22 mouse cellular contexts compared by ENCODE assay signal in genomic region chr9:77965287-77965686, GRCm38 (mm10). TPM values are rescaled to one million over a fixed set of nuclear protein-coding genes. Genes with fewer than 3 reads are reported as not detected.
A peak's percentile ranks its signal among the peaks of the same experiment; 100 is the strongest.
DNase-seq lines count a peak whose midpoint lies in the region; ATAC-seq and TF ChIP-seq lines count a peak whose summit lies in the region.
"Had no signal": no experiment of that assay in that cellular context is flagged by ENCODE, and none has a peak within 500 bp of the region (broad histone marks: within the 10 kb centered on the region; RNA-seq: fewer than 3 reads in every experiment).

No protein-coding gene starts in this region.

- H3K4me2 ChIP-seq in midbrain, embryonic 11.5 days, result no peak overlapping the region
- no peak overlapping the region for H3K4me2 ChIP-seq in midbrain, embryonic 13.5 days (replicated peaks)
- H3K4me2 ChIP-seq in stomach, postnatal 0 days (replicated peaks; ENCODE audit: low read depth), result no peak overlapping the region
- H3K4me2 ChIP-seq: heart, embryonic 15.5 days; limb, embryonic 12.5 days; liver, embryonic 12.5 days; midbrain, embryonic 12.5 days had no signal

- no peak overlapping the region for H3K9ac ChIP-seq in midbrain, embryonic 11.5 days (ENCODE audit: low read length)
- H3K9ac ChIP-seq in midbrain, embryonic 13.5 days (replicated peaks), result no peak overlapping the region
- H3K9ac ChIP-seq in stomach, postnatal 0 days (ENCODE audit: low read length), result peak overlapping the region; percentile 27; the same call in 1 of the 2 replicates
- H3K9ac ChIP-seq: heart, embryonic 15.5 days; limb, embryonic 12.5 days; liver, embryonic 12.5 days; midbrain, embryonic 12.5 days had no signal

- no peak for TF ChIP-seq CTCF in gastrocnemius, adult 2 months (IDR thresholded peaks at IDR 0.05)
- TF ChIP-seq CTCF in stomach, postnatal 0 days (IDR thresholded peaks at IDR 0.05; ENCODE audit: low read depth), result no peak

- 79% methylated on average over 5 of the region's 5 CpGs for WGBS in midbrain, embryonic 11.5 days
- 73% methylated on average over 5 of the region's 5 CpGs for WGBS in midbrain, embryonic 13.5 days
- WGBS in stomach, postnatal 0 days, result 60% methylated on average over 5 of the region's 5 CpGs

- no peaks in the 10 kb centered on the region for H3K27me3 ChIP-seq in midbrain, embryonic 11.5 days (ENCODE audit: control insufficient read depth, insufficient read depth, low read length)
- H3K27me3 ChIP-seq in midbrain, embryonic 13.5 days, result no peaks in the 10 kb centered on the region
- no peaks in the 10 kb centered on the region for H3K27me3 ChIP-seq in stomach, postnatal 0 days (ENCODE audit: control insufficient read depth, insufficient read depth, low read length)
- H3K27me3 ChIP-seq: heart, embryonic 15.5 days; limb, embryonic 12.5 days; liver, embryonic 12.5 days; midbrain, embryonic 12.5 days had no signal

- intact Hi-C loops in gastrocnemius, adult 2 months (cut with DNase I), result no loop called here

- no peak for ATAC-seq in midbrain, embryonic 11.5 days (ENCODE audit: low FRiP score)
- ATAC-seq in midbrain, embryonic 13.5 days, result no peak
- 0 out of 2 replicates have a peak, but pooled peaks have one; percentile 53 for ATAC-seq in stomach, postnatal 0 days (ENCODE audit: low FRiP score, low TSS enrichment)
- ATAC-seq: hindbrain, postnatal 0 days; intestine, embryonic 16.5 days; liver, embryonic 12.5 days had no signal

- no peak for TF ChIP-seq EP300 in stomach, postnatal 0 days (optimal IDR thresholded peaks at IDR 0.05)

- no peaks in the 10 kb centered on the region for H3K36me3 ChIP-seq in midbrain, embryonic 11.5 days (ENCODE audit: control insufficient read depth, insufficient read depth, low read length)
- peaks cover 3% of the 10 kb centered on the region for H3K36me3 ChIP-seq in midbrain, embryonic 13.5 days
- 0 out of 2 replicates have a peak, but pooled peaks cover 5% of the 10 kb centered on the region for H3K36me3 ChIP-seq in stomach, postnatal 0 days (ENCODE audit: control insufficient read depth, insufficient read depth, low read length)
- H3K36me3 ChIP-seq: heart, embryonic 15.5 days had no signal

- H3K27ac ChIP-seq in gastrocnemius, adult 2 months, result peak overlapping the region; percentile 24
- peak overlapping the region; percentile 22; the same call in 1 of the 2 replicates for H3K27ac ChIP-seq in midbrain, embryonic 11.5 days (ENCODE audit: low read depth, low read length)
- H3K27ac ChIP-seq in midbrain, embryonic 13.5 days, result no peak overlapping the region
- H3K27ac ChIP-seq in stomach, postnatal 0 days (replicated peaks), result peak overlapping the region; percentile 82
- H3K27ac ChIP-seq: heart, embryonic 15.5 days; hindbrain, postnatal 0 days; limb, embryonic 12.5 days; liver, embryonic 12.5 days; macrophage; midbrain, embryonic 12.5 days had no signal

- peaks cover 17% of the 10 kb centered on the region for H3K4me1 ChIP-seq in midbrain, embryonic 11.5 days (ENCODE audit: control insufficient read depth, insufficient read depth, low read length)
- peaks cover 23% of the 10 kb centered on the region for H3K4me1 ChIP-seq in midbrain, embryonic 13.5 days (replicated peaks)
- no peaks in the 10 kb centered on the region for H3K4me1 ChIP-seq in stomach, postnatal 0 days (replicated peaks; ENCODE audit: control insufficient read depth, insufficient read depth)

- no peak overlapping the region for H3K4me3 ChIP-seq in gastrocnemius, adult 2 months
- no peak overlapping the region for H3K4me3 ChIP-seq in midbrain, embryonic 11.5 days (ENCODE audit: low read depth, low read length)
- no peak overlapping the region for H3K4me3 ChIP-seq in midbrain, embryonic 13.5 days (replicated peaks)
- H3K4me3 ChIP-seq in stomach, postnatal 0 days (ENCODE audit: low read depth, low read length), result no peak overlapping the region
- H3K4me3 ChIP-seq: forebrain, embryonic 10.5 days; heart, embryonic 15.5 days; limb, embryonic 12.5 days; liver, embryonic 12.5 days; midbrain, embryonic 12.5 days had no signal

- no peaks in the 10 kb centered on the region for H3K9me3 ChIP-seq in midbrain, embryonic 11.5 days (ENCODE audit: control insufficient read depth, low read length)
- no peaks in the 10 kb centered on the region for H3K9me3 ChIP-seq in midbrain, embryonic 13.5 days
- H3K9me3 ChIP-seq in stomach, postnatal 0 days (ENCODE audit: control insufficient read depth, low read length), result no peaks in the 10 kb centered on the region
- H3K9me3 ChIP-seq: forebrain, embryonic 10.5 days; heart, embryonic 15.5 days; limb, embryonic 12.5 days; liver, embryonic 12.5 days; midbrain, embryonic 12.5 days had no signal

- no peak for DNase-seq in gastrocnemius, adult 2 months
- no peak for DNase-seq in gastrocnemius, adult 18-20 months (ENCODE audit: low spot score)
- no peak for DNase-seq in midbrain, embryonic 11.5 days (ENCODE audit: low spot score, missing footprints)
- peak; percentile 62 for DNase-seq in lung, postnatal 25 days (ENCODE audit: low spot score)
- peak; percentile 42 for DNase-seq in stomach, postnatal 0 days (ENCODE audit: low spot score)
- DNase-seq in adrenal gland, postnatal 25 days, result no peak
- DNase-seq in thymus, postnatal 10 days (ENCODE audit: low spot score in 2 of 2), result no peak
- DNase-seq: adrenal gland, postnatal 36 days; cerebellum, adult 9-10 months; kidney, adult 9 months; kidney, postnatal 36 days; layer of hippocampus, postnatal 36 days; right cerebral cortex, adult 18-20 months had no signal

RNA-seq across cellular contexts. Expression of gene Elovl5, which starts 48.1 kb away (rescaled TPM):
- total RNA-seq in gastrocnemius, adult 2 months (2021), result 10 to 100 TPM in 1 of 2 experiments, 1 to 10 TPM in 1; 8.7 to 14.3 TPM
- total RNA-seq in gastrocnemius, adult 18-20 months (2021), result 1 to 10 TPM; 5.9 to 9.3 TPM
- 98.2 and 105 TPM in 2 replicates for polyA plus RNA-seq in midbrain, embryonic 11.5 days (2014; fragmentation: Nextera tagmentation; extraction: Ambion mirVana)
- 53.4 and 55.1 TPM in 2 replicates for polyA plus RNA-seq in midbrain, embryonic 13.5 days (2015; fragmentation: Nextera tagmentation; extraction: Ambion mirVana)
- 38.0 and 39.5 TPM in 2 replicates for polyA plus RNA-seq in stomach, postnatal 0 days (2015; fragmentation: Nextera tagmentation; extraction: Ambion mirVana)
- 524 and 667 TPM in 2 replicates for total RNA-seq in adrenal gland, postnatal 25 days (2021)

Comparison
In these comparisons a context has a peak if more than half of its experiments do, and no peak if none do; other contexts are left out.
1. DNase-seq: peak in lung, postnatal 25 days (single experiment) and stomach, postnatal 0 days (single experiment); none in gastrocnemius, adult 2 months (single experiment), gastrocnemius, adult 18-20 months (single experiment), midbrain, embryonic 11.5 days (single experiment), adrenal gland, postnatal 25 days (single experiment) and thymus, postnatal 10 days (0 of 2).
2. RNA of gene Elovl5, which starts 48.1 kb away (total RNA-seq): 524 to 667 TPM in adrenal gland, postnatal 25 days; 8.7 to 14.3 TPM in gastrocnemius, adult 2 months and 5.9 to 9.3 TPM in gastrocnemius, adult 18-20 months; every median in the first group is over 10 times any median in the second.